Mouse (Mus musculus): ENCODE data around the gene Qrich1. TPM values are rescaled to one million over a fixed set of nuclear protein-coding genes. Genes with fewer than 3 reads are reported as not detected.

The Qrich1 gene
- polyA plus RNA-seq, 1 experiment from 2014 or later: 169 TPM

DNA sequence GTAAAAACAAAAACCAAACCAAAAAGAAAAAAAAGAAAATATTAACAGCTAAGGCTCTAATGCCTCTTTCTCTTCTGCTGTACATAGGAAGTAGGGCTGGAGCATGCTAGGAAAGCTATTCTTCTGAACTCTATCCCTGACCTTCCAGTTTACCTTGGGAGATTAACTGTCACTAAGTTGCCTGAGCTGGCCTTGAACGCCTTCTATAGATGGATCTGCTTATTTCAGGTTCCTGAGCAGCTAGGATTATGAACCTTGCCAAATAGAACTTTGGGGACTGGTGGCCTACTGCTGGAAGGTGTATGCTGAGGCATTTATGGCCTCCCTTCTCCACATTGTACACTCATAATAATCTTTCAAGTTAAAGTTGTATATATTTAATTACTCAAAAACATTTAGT is 14.3 kb downstream of the Qrich1 start:
- no peak overlapping the region for H3K4me2 ChIP-seq (ENCODE audit: low read depth)
- H3K9me3 ChIP-seq (ENCODE audit: control insufficient read depth, low read length): no peaks in the 10 kb centered on the region
- WGBS: 95% methylated on average over 1 of the region's 1 CpGs
- H3K4me1 ChIP-seq (ENCODE audit: control insufficient read depth, insufficient read depth, low read length): no peaks in the 10 kb centered on the region
- H3K27me3 ChIP-seq (ENCODE audit: control insufficient read depth, insufficient read depth, low read length): no peaks in the 10 kb centered on the region
- DNase-seq (ENCODE audit: low spot score): no peak
- no peak overlapping the region for H3K4me3 ChIP-seq (ENCODE audit: low read depth, low read length)
- peaks cover 28% of the 10 kb centered on the region for H3K36me3 ChIP-seq (ENCODE audit: control insufficient read depth, insufficient read depth, low read length)
- H3K27ac ChIP-seq (ENCODE audit: low read depth, low read length): no peak overlapping the region
- ATAC-seq (ENCODE audit: insufficient read depth, low FRiP score, low TSS enrichment): no peak
- H3K9ac ChIP-seq (ENCODE audit: low read length): no peak overlapping the region

DNA sequence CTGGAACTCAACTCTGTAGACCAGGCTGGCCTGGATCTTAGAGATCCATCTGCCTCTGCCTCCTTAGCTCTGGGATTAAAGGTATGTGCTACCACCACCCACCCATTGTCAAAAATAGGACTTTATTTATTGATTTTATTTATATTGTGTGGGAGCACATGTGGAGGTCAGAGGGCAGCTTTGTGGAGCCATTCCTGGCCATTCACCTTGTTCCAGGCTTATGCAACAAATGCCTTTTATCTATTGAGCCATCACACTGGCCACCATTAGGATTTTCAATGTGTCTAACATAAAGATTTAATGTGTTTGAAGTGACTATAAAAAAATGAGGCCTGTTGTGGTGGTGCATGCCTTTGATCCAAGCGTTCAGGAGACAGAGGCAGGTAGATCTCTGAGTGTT is 14.9 kb downstream of the Qrich1 start:
- ATAC-seq (ENCODE audit: insufficient read depth, low FRiP score, low TSS enrichment): no peak
- H3K9me3 ChIP-seq (ENCODE audit: control insufficient read depth, low read length): no peaks in the 10 kb centered on the region
- no peak overlapping the region for H3K4me3 ChIP-seq (ENCODE audit: low read depth, low read length)
- H3K4me1 ChIP-seq (ENCODE audit: control insufficient read depth, insufficient read depth, low read length): no peaks in the 10 kb centered on the region
- no peak overlapping the region for H3K27ac ChIP-seq (ENCODE audit: low read depth, low read length)
- no peak overlapping the region for H3K9ac ChIP-seq (ENCODE audit: low read length)
- H3K36me3 ChIP-seq (ENCODE audit: control insufficient read depth, insufficient read depth, low read length): peaks cover 30% of the 10 kb centered on the region
- no peak overlapping the region for H3K4me2 ChIP-seq (ENCODE audit: low read depth)
- 96% methylated on average over 1 of the region's 1 CpGs for WGBS
- no peak for DNase-seq (ENCODE audit: low spot score)
- no peaks in the 10 kb centered on the region for H3K27me3 ChIP-seq (ENCODE audit: control insufficient read depth, insufficient read depth, low read length)

DNA sequence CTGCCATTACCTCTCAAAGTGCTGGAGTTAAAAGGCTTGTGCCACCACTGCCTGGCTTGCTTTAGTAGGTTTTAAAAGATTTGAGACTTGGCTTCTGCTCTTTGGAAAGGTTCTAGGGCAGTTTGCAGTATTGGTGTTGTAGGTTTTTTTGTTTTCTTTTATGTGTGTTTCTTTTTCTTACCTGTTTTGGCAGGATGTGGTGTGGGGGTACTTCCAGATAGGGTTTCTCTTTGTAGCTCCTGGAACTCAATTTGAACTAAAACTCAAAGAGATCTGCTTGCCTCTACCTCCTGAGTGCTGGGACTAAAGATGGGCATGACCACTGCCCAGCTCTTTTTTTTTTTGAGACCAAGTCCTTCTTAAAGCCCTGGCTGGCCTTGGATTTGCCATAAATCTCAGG is 24.2 kb downstream of the Qrich1 start:
- H3K27ac ChIP-seq (ENCODE audit: low read depth, low read length): no peak overlapping the region
- H3K4me1 ChIP-seq (ENCODE audit: control insufficient read depth, insufficient read depth, low read length): no peaks in the 10 kb centered on the region
- H3K4me2 ChIP-seq (ENCODE audit: low read depth): no peak overlapping the region
- ATAC-seq (ENCODE audit: insufficient read depth, low FRiP score, low TSS enrichment) (no peak), DNase-seq (ENCODE audit: low spot score) (no peak)
- H3K36me3 ChIP-seq (ENCODE audit: control insufficient read depth, insufficient read depth, low read length): peaks cover 29% of the 10 kb centered on the region
- H3K4me3 ChIP-seq (ENCODE audit: low read depth, low read length): no peak overlapping the region
- H3K9ac ChIP-seq (ENCODE audit: low read length): no peak overlapping the region
- no peaks in the 10 kb centered on the region for H3K27me3 ChIP-seq (ENCODE audit: control insufficient read depth, insufficient read depth, low read length)
- H3K9me3 ChIP-seq (ENCODE audit: control insufficient read depth, low read length): no peaks in the 10 kb centered on the region

DNA sequence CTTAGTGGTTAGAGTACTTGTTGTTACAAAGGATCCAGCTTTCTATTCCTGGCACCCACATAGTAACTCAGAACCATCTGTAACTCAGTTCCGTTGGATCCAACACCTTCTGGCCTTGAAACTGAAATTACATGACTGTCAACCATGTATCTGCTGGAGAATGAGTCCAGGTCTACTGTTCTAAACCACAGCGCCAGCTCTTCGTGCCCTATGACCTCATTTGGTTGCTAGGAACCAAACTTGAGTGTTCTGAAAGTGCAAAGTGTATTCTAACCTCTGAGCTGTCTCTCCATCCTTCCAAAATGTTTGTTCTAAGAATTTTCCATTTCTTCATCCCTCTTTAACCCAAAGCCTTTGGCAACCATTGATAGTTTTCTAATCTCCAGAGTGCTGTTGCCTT is 29.4 kb downstream of the Qrich1 start:
- ATAC-seq (ENCODE audit: insufficient read depth, low FRiP score, low TSS enrichment) (no peak), DNase-seq (ENCODE audit: low spot score) (no peak)
- no peak overlapping the region for H3K4me2 ChIP-seq (ENCODE audit: low read depth)
- no peak overlapping the region for H3K27ac ChIP-seq (ENCODE audit: low read depth, low read length)
- H3K27me3 ChIP-seq (ENCODE audit: control insufficient read depth, insufficient read depth, low read length): no peaks in the 10 kb centered on the region
- no peak overlapping the region for H3K9ac ChIP-seq (ENCODE audit: low read length)
- no peak overlapping the region for H3K4me3 ChIP-seq (ENCODE audit: low read depth, low read length)
- no peaks in the 10 kb centered on the region for H3K9me3 ChIP-seq (ENCODE audit: control insufficient read depth, low read length)
- H3K4me1 ChIP-seq (ENCODE audit: control insufficient read depth, insufficient read depth, low read length): no peaks in the 10 kb centered on the region
- 93% methylated on average over 3 of the region's 3 CpGs for WGBS
- peaks cover 31% of the 10 kb centered on the region for H3K36me3 ChIP-seq (ENCODE audit: control insufficient read depth, insufficient read depth, low read length)

DNA sequence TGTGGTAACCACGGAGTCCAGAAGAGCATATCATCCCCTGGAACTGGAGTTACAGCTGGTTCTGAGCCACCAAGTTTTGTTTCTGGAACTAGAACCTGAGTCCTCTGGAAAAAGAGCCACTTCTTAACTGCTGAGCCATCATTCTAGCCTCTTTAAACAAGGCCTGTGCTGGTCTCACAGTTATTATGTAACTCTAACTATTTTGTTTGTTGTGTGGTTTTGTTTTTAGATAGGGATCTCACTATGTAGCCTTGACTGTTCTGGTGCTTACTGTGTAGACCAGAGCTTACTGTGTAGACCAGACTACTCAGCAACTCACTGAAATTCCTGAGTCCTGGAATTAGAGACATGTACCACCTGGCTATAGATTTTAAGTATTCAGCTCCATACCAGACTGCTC is 30.3 kb downstream of the Qrich1 start:
- WGBS: 88% methylated on average over 1 of the region's 1 CpGs
- Histone ChIP-seq H3K9me3 (ENCODE audit: control insufficient read depth, low read length) (no peaks in the 10 kb centered on the region), H3K27me3 (ENCODE audit: control insufficient read depth, insufficient read depth, low read length) (no peaks in the 10 kb centered on the region), H3K4me2 (ENCODE audit: low read depth) (no peak overlapping the region), H3K36me3 (ENCODE audit: control insufficient read depth, insufficient read depth, low read length) (peaks cover 31% of the 10 kb centered on the region), H3K9ac (ENCODE audit: low read length) (no peak overlapping the region), H3K4me3 (ENCODE audit: low read depth, low read length) (no peak overlapping the region), H3K27ac (ENCODE audit: low read depth, low read length) (no peak overlapping the region), H3K4me1 (ENCODE audit: control insufficient read depth, insufficient read depth, low read length) (no peaks in the 10 kb centered on the region)
- no peak for DNase-seq (ENCODE audit: low spot score)
- ATAC-seq (ENCODE audit: insufficient read depth, low FRiP score, low TSS enrichment): no peak

DNA sequence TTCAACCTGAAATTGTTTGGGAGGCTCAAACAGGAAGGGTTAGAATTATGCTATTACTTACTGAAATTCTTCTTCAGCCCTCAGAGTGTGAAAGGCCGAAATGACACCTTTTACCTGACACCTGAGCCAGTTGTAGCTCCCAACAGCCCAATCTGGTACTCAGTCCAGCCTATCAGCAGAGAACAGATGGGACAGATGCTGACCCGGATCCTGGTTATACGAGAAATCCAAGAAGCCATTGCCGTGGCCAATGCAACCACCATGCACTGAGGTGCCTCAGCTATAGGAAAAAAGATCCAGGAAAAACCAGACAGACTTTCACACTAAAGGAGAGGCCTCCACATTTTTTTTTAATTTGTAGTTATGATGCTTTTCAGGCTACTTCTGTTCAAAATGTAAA is 42.6 kb downstream of the Qrich1 start:
- H3K27ac ChIP-seq (ENCODE audit: low read depth, low read length): no peak overlapping the region
- H3K9me3 ChIP-seq (ENCODE audit: control insufficient read depth, low read length): no peaks in the 10 kb centered on the region
- H3K36me3 ChIP-seq (ENCODE audit: control insufficient read depth, insufficient read depth, low read length): peaks cover 24% of the 10 kb centered on the region
- H3K4me1 ChIP-seq (ENCODE audit: control insufficient read depth, insufficient read depth, low read length): peaks cover 4% of the 10 kb centered on the region
- WGBS: 90% methylated on average over 4 of the region's 4 CpGs
- no peak overlapping the region for H3K4me3 ChIP-seq (ENCODE audit: low read depth, low read length)
- no peak overlapping the region for H3K4me2 ChIP-seq (ENCODE audit: low read depth)
- no peak for DNase-seq (ENCODE audit: low spot score)
- H3K27me3 ChIP-seq (ENCODE audit: control insufficient read depth, insufficient read depth, low read length): no peaks in the 10 kb centered on the region
- no peak for ATAC-seq (ENCODE audit: insufficient read depth, low FRiP score, low TSS enrichment)
- no peak overlapping the region for H3K9ac ChIP-seq (ENCODE audit: low read length)

DNA sequence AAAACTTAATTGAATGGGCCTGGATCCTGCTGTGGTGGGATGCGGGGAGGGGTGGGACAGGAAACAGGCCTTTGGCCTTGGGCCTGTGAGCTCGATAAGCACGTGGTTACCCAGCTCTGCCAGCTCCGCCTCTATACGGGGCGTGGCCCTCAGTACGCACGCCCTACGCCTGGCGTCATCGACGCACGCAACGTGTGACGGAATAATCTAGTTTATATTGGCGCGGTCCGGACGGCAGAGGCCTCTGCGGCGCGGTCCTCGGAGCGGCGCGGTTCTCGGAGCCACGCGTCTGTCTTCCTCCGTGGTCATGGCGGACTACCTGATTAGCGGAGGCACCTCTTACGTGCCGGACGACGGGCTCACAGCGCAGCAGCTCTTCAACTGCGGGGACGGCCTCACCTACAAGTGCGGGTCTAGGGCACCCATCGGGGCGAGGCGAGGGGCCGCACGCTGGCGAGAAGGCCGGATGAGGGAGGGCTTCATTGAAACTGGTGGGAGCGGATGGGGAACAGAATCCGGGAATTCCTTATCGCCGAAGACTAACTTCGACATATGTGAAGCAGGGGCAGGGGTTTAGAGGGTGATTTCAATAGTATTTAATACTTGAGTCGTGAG is 43.7 kb downstream of the Qrich1 start, which contains the start of gene Impdh2:
TSS of gene Impdh2 (plus strand) at position 60 of the 615 bp plus-strand sequence.
- Histone ChIP-seq H3K4me3 (ENCODE audit: low read depth, low read length) (peak within 1 kb of the TSS; percentile 51), H3K27me3 (ENCODE audit: control insufficient read depth, insufficient read depth, low read length) (no peaks in the 10 kb centered on the region), H3K9ac (ENCODE audit: low read length) (peak within 1 kb of the TSS; percentile 69), H3K9me3 (ENCODE audit: control insufficient read depth, low read length) (no peaks in the 10 kb centered on the region), H3K4me2 (ENCODE audit: low read depth) (peak within 1 kb of the TSS; percentile 81), H3K4me1 (ENCODE audit: control insufficient read depth, insufficient read depth, low read length) (peaks cover 4% of the 10 kb centered on the region), H3K36me3 (ENCODE audit: control insufficient read depth, insufficient read depth, low read length) (peaks cover 26% of the 10 kb centered on the region), H3K27ac (ENCODE audit: low read depth, low read length) (peak within 1 kb of the TSS; percentile 21; the same call in 1 of the 2 replicates)
- whole genome bisulfite sequencing: under 1% methylated on average over 47 of the region's 53 CpGs
- DNase-seq (ENCODE audit: low spot score): peak; percentile 97
- peak; percentile 98 for ATAC-seq (ENCODE audit: insufficient read depth, low FRiP score, low TSS enrichment)

DNA sequence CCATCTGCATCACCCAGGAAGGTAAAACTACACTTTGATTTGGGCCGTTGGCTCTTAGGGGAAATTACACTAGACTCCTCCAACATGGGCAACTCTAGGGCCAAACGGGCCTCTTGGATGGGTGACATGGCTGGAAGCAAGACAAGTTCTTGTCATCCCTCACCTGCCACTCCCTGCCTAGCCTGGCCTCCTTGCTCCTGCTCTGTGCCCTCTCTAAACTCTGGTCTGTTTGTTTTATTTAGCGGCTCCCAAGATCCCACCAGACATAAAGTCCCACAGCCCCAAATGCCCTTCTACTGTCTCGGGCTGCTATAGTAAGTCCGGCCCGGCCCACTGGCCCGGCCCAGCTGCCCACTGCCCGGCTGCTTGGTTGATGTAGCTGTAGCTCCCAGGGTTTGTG is 47.1 kb downstream of the Qrich1 start:
- Histone ChIP-seq H3K4me3 (ENCODE audit: low read depth, low read length) (no peak overlapping the region), H3K4me2 (ENCODE audit: low read depth) (no peak overlapping the region), H3K9me3 (ENCODE audit: control insufficient read depth, low read length) (no peaks in the 10 kb centered on the region), H3K27me3 (ENCODE audit: control insufficient read depth, insufficient read depth, low read length) (no peaks in the 10 kb centered on the region), H3K36me3 (ENCODE audit: control insufficient read depth, insufficient read depth, low read length) (peaks cover 10% of the 10 kb centered on the region), H3K9ac (ENCODE audit: low read length) (no peak overlapping the region), H3K4me1 (ENCODE audit: control insufficient read depth, insufficient read depth, low read length) (peaks cover 15% of the 10 kb centered on the region), H3K27ac (ENCODE audit: low read depth, low read length) (no peak overlapping the region)
- ATAC-seq (ENCODE audit: insufficient read depth, low FRiP score, low TSS enrichment): no peak
- DNase-seq (ENCODE audit: low spot score): no peak
- WGBS: 91% methylated on average over 8 of the region's 8 CpGs

DNA sequence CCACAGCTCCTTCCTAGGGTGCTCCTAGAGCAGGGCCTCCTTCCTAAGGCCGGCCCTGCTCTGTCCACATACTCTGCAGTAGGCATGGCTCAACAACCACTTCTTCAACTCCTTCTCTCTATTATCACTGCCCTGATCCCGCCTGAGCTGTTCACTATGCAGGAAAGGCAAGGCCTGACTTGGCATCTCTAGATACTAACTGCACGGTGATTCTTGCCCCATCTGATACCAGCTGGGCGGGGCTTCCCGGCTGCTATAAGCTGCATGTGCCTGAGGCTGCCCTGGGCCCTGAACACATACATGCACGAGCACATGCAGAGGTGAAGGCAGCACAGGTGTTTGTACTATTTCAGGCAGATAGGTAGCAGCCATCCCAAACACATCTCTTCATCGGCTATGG is 47.5 kb downstream of the Qrich1 start:
- peaks cover 7% of the 10 kb centered on the region for H3K36me3 ChIP-seq (ENCODE audit: control insufficient read depth, insufficient read depth, low read length)

More for the DNA sequence above, 47.5 kb downstream of the Qrich1 start:
- ATAC-seq (ENCODE audit: insufficient read depth, low FRiP score, low TSS enrichment) (no peak), DNase-seq (ENCODE audit: low spot score) (no peak)
- H3K9ac ChIP-seq (ENCODE audit: low read length): no peak overlapping the region
- 88% methylated on average over 7 of the region's 7 CpGs for WGBS
- H3K9me3 ChIP-seq (ENCODE audit: control insufficient read depth, low read length): no peaks in the 10 kb centered on the region
- H3K27me3 ChIP-seq (ENCODE audit: control insufficient read depth, insufficient read depth, low read length): no peaks in the 10 kb centered on the region
- H3K4me3 ChIP-seq (ENCODE audit: low read depth, low read length): no peak overlapping the region
- H3K27ac ChIP-seq (ENCODE audit: low read depth, low read length): no peak overlapping the region
- H3K4me1 ChIP-seq (ENCODE audit: control insufficient read depth, insufficient read depth, low read length): peaks cover 16% of the 10 kb centered on the region
- no peak overlapping the region for H3K4me2 ChIP-seq (ENCODE audit: low read depth)
